Mouse (Mus musculus): ENCODE data around the gene Comt.

The Comt gene

GRCm38 (mm10) chr16:18426802-18427280 lies at the start of gene Comt:
Gene Comt, minus strand, starts transcription at chr16:18426852.
- ATAC-seq (ENCODE audit: low TSS enrichment): no peak

GRCm38 (mm10) chr16:18474021-18474420 lies 47.4 kb upstream of the Comt start:
- no peak for ATAC-seq (ENCODE audit: low TSS enrichment)

- no peak for ATAC-seq (ENCODE audit: low TSS enrichment)
Measured at GRCm38 (mm10) chr16:18472976-18473375, 46.3 kb upstream of the Comt start.

GRCm38 (mm10) chr16:18472416-18472815 lies 45.8 kb upstream of the Comt start:
- ATAC-seq (ENCODE audit: low TSS enrichment): no peak

- no peak for ATAC-seq (ENCODE audit: low TSS enrichment)
Measured at GRCm38 (mm10) chr16:18471976-18472375, 45.3 kb upstream of the Comt start.

GRCm38 (mm10) chr16:18471381-18471955 lies 44.8 kb upstream of the Comt start:
- ATAC-seq (ENCODE audit: low TSS enrichment): no peak

GRCm38 (mm10) chr16:18470829-18471228 lies 44.2 kb upstream of the Comt start:
- no peak for ATAC-seq (ENCODE audit: low TSS enrichment)

- ATAC-seq (ENCODE audit: low TSS enrichment): peak; percentile 78
Measured at GRCm38 (mm10) chr16:18464271-18464670, 37.6 kb upstream of the Comt start.

GRCm38 (mm10) chr16:18462598-18462997 lies 35.9 kb upstream of the Comt start:
- no peak for ATAC-seq (ENCODE audit: low TSS enrichment)

GRCm38 (mm10) chr16:18462031-18462430 lies 35.4 kb upstream of the Comt start:
- no peak for ATAC-seq (ENCODE audit: low TSS enrichment)

- no peak for ATAC-seq (ENCODE audit: low TSS enrichment)
Measured at GRCm38 (mm10) chr16:18460826-18461225, 34.2 kb upstream of the Comt start.

GRCm38 (mm10) chr16:18459955-18460370 lies 33.3 kb upstream of the Comt start:
- ATAC-seq (ENCODE audit: low TSS enrichment): no peak

GRCm38 (mm10) chr16:18459335-18459954 lies 32.8 kb upstream of the Comt start:
- ATAC-seq (ENCODE audit: low TSS enrichment): no peak

- no peak for ATAC-seq (ENCODE audit: low TSS enrichment)
Measured at GRCm38 (mm10) chr16:18458661-18459060, 32.0 kb upstream of the Comt start.

- ATAC-seq (ENCODE audit: low TSS enrichment): no peak
Measured at GRCm38 (mm10) chr16:18455407-18455806, 28.8 kb upstream of the Comt start.

- ATAC-seq (ENCODE audit: low TSS enrichment): no peak
Measured at GRCm38 (mm10) chr16:18453846-18454245, 27.2 kb upstream of the Comt start.

GRCm38 (mm10) chr16:18452361-18452862 lies 25.8 kb upstream of the Comt start:
- peak; percentile 59 for ATAC-seq (ENCODE audit: low TSS enrichment)

GRCm38 (mm10) chr16:18451486-18452181 lies 25.0 kb upstream of the Comt start:
- ATAC-seq (ENCODE audit: low TSS enrichment): peak; percentile 64

- ATAC-seq (ENCODE audit: low TSS enrichment): no peak
Measured at GRCm38 (mm10) chr16:18449005-18449404, 22.4 kb upstream of the Comt start.

- ATAC-seq (ENCODE audit: low TSS enrichment): no peak
Measured at GRCm38 (mm10) chr16:18448104-18448503, 21.5 kb upstream of the Comt start.

- no peak for ATAC-seq (ENCODE audit: low TSS enrichment)
Measured at GRCm38 (mm10) chr16:18447243-18447642, 20.6 kb upstream of the Comt start.

GRCm38 (mm10) chr16:18443385-18443841 lies 16.8 kb upstream of the Comt start:
- peak; percentile 92 for ATAC-seq (ENCODE audit: low TSS enrichment)

- no peak for ATAC-seq (ENCODE audit: low TSS enrichment)
Measured at GRCm38 (mm10) chr16:18436128-18436527, 9.5 kb upstream of the Comt start.
